Mouse (Mus musculus) Muller cell, postnatal 12 days (primary cell): ENCODE measurements at regions not wholly inside any gene's neighbourhood (a gene's known extent, or its start where the extent isn't known, plus 50 kb on each side); places are given as distances from the start of the nearest gene placed in this dataset.

Experiments
- DNase-seq: peaks from one replicate; pipeline ENCODE4 v3.0.0-alpha.2; 2015; ENCODE audit errors: inconsistent ontology term

GRCm38 (mm10) chr5:118879808-118880478 lies 319.5 kb downstream of the Med13l start:
- peak; percentile 86 for DNase-seq

- DNase-seq: no peak
These were observed 320.1 kb downstream of the Med13l start for GRCm38 (mm10) chr5:118880546-118880945.

GRCm38 (mm10) chr5:118881886-118882285 lies 321.4 kb downstream of the Med13l start:
- DNase-seq: no peak

GRCm38 (mm10) chr5:118888131-118888530 lies 327.7 kb downstream of the Med13l start:
- no peak for DNase-seq

GRCm38 (mm10) chr5:118891131-118891530 lies 330.7 kb downstream of the Med13l start:
- peak; percentile 97 for DNase-seq

- DNase-seq: no peak
These were observed 347.7 kb downstream of the Med13l start for GRCm38 (mm10) chr5:118908224-118908623.

- no peak for DNase-seq
These were observed 349.3 kb downstream of the Med13l start for GRCm38 (mm10) chr5:118909756-118910155.

GRCm38 (mm10) chr5:118914191-118914750 lies 353.8 kb downstream of the Med13l start:
- peak; percentile 89 for DNase-seq

- no peak for DNase-seq
These were observed 362.9 kb downstream of the Med13l start for GRCm38 (mm10) chr5:118923357-118923756.

- no peak for DNase-seq
These were observed 368.6 kb downstream of the Med13l start for GRCm38 (mm10) chr5:118929037-118929436.

- peak; percentile 30 for DNase-seq
These were observed 369.6 kb downstream of the Med13l start for GRCm38 (mm10) chr5:118929990-118930501.

GRCm38 (mm10) chr5:118939336-118940039 lies 379.0 kb downstream of the Med13l start:
- peak; percentile 91 for DNase-seq

GRCm38 (mm10) chr5:118944256-118944655 lies 383.8 kb downstream of the Med13l start:
- DNase-seq: no peak

- peak; percentile 24 for DNase-seq
These were observed 385.6 kb downstream of the Med13l start for GRCm38 (mm10) chr5:118946090-118946489.

GRCm38 (mm10) chr5:118946994-118947393 lies 386.5 kb downstream of the Med13l start:
- DNase-seq: no peak

- no peak for DNase-seq
These were observed 387.8 kb downstream of the Med13l start for GRCm38 (mm10) chr5:118948119-118948786.

GRCm38 (mm10) chr5:118951067-118951466 lies 390.6 kb downstream of the Med13l start:
- peak; percentile 62 for DNase-seq

GRCm38 (mm10) chr5:118960521-118961001 lies 400.1 kb downstream of the Med13l start:
- DNase-seq: no peak

GRCm38 (mm10) chr5:118961091-118961490 lies 400.6 kb downstream of the Med13l start:
- DNase-seq: no peak

GRCm38 (mm10) chr5:118962152-118962551 lies 401.7 kb downstream of the Med13l start:
- no peak for DNase-seq

- DNase-seq: no peak
These were observed 402.5 kb downstream of the Med13l start for GRCm38 (mm10) chr5:118963001-118963400.

GRCm38 (mm10) chr5:118966901-118967300 lies 406.4 kb downstream of the Med13l start:
- no peak for DNase-seq
